Mouse (Mus musculus) layer of hippocampus, postnatal 14 days (tissue): ENCODE results near the gene Tmem139. TPM values are rescaled to one million over a fixed set of nuclear protein-coding genes. Genes with fewer than 3 reads are reported as not detected.

ENCODE experiments used
- DNase-seq, 2 experiments: peaks; one replicate each; pipeline ENCODE4 v3.0.0; 2021 to 2022; ENCODE audit warnings: low spot score in 2 of 2, mixed read lengths in 1 of 2
- long read RNA-seq, 2 experiments: library from polyadenylated mRNA; stranded (forward); transcript quantifications; one replicate each; pipeline ENCODE4 v2.0.0; 2021
- total RNA-seq, 2 experiments: library from RNA; stranded (reverse); gene quantifications; 2 replicates each; pipeline ENCODE4 v1.2.3; 2021

The Tmem139 gene
- not detected for total RNA-seq
- long read RNA-seq, experiment 1, result 0 reads
- long read RNA-seq, experiment 2, result 0 reads

GRCm38 (mm10) chr6:42261524-42262170, at the start of gene Tmem139:
Gene Tmem139, plus strand, starts transcription at chr6:42261970.
- no peak for DNase-seq

GRCm38 (mm10) chr6:42215028-42215427, 46.7 kb upstream of the Tmem139 start, which contains the start of gene Tas2r144:
Gene Tas2r144, plus strand, starts transcription at chr6:42215328.
- DNase-seq, result no peak

GRCm38 (mm10) chr6:42222286-42222685, 39.5 kb upstream of the Tmem139 start:
- no peak for DNase-seq

GRCm38 (mm10) chr6:42225046-42225445, 36.7 kb upstream of the Tmem139 start:
- no peak for DNase-seq

- DNase-seq, result peak; percentile 46 to 77
Measured at GRCm38 (mm10) chr6:42227240-42228101, 34.3 kb upstream of the Tmem139 start.

GRCm38 (mm10) chr6:42229610-42230009, 32.2 kb upstream of the Tmem139 start:
- DNase-seq, result no peak

- DNase-seq, result peak in 1 of 2 experiments; percentile 39
Measured at GRCm38 (mm10) chr6:42231191-42231590, 30.6 kb upstream of the Tmem139 start.

- DNase-seq, result no peak
Measured at GRCm38 (mm10) chr6:42237276-42237805, 24.4 kb upstream of the Tmem139 start.

- no peak for DNase-seq
Measured at GRCm38 (mm10) chr6:42241311-42242045, 20.3 kb upstream of the Tmem139 start.

GRCm38 (mm10) chr6:42245711-42246353, 15.9 kb upstream of the Tmem139 start, which contains the start of gene Gstk1:
Gene Gstk1, plus strand, starts transcription at chr6:42245935.
- DNase-seq, result peak; percentile 46 to 70

- DNase-seq, result no peak
Measured at GRCm38 (mm10) chr6:42247173-42247572, 14.6 kb upstream of the Tmem139 start.

GRCm38 (mm10) chr6:42247981-42248380, 13.8 kb upstream of the Tmem139 start:
- DNase-seq, result no peak

- DNase-seq, result no peak
Measured at GRCm38 (mm10) chr6:42251791-42252190, 10.0 kb upstream of the Tmem139 start.

GRCm38 (mm10) chr6:42253103-42253502, 8.7 kb upstream of the Tmem139 start:
- DNase-seq, result peak in 1 of 2 experiments; percentile 14

- peak; percentile 34 to 48 for DNase-seq
Measured at GRCm38 (mm10) chr6:42257303-42257863, 4.4 kb upstream of the Tmem139 start.

GRCm38 (mm10) chr6:42260430-42260829, 1.3 kb upstream of the Tmem139 start:
- DNase-seq, result no peak

GRCm38 (mm10) chr6:42264626-42265312, 3.0 kb downstream of the Tmem139 start, which contains the start of gene Casp2:
Gene Casp2, plus strand, starts transcription at chr6:42264985.
- peak; percentile 95 to 99 for DNase-seq

- DNase-seq, result no peak
Measured at GRCm38 (mm10) chr6:42265391-42266330, 3.9 kb downstream of the Tmem139 start.
